In genomic region chr3:151914010-151914513, GRCm38 (mm10) we compare ENCODE assay signal across 8 mouse cellular contexts.
DNase-seq lines count a peak whose midpoint lies in the region; ATAC-seq lines count a peak whose summit lies in the region.

No protein-coding gene starts in this region.

- no peaks in the 10 kb centered on the region for H3K9me3 ChIP-seq in hindbrain, embryonic 16.5 days (ENCODE audit: control insufficient read depth, low read length)
- no peaks in the 10 kb centered on the region for H3K9me3 ChIP-seq in limb, embryonic 11.5 days (ENCODE audit: control insufficient read depth, low read length)
- no peaks in the 10 kb centered on the region for H3K9me3 ChIP-seq in midbrain, embryonic 14.5 days (ENCODE audit: control insufficient read depth, low read length)

- WGBS in hindbrain, embryonic 16.5 days = 50% methylated on average over 13 of the region's 13 CpGs
- 75% methylated on average over 13 of the region's 13 CpGs for WGBS in limb, embryonic 11.5 days
- WGBS in midbrain, embryonic 14.5 days = 59% methylated on average over 13 of the region's 13 CpGs

- no peaks in the 10 kb centered on the region for H3K4me1 ChIP-seq in hindbrain, embryonic 16.5 days (ENCODE audit: control insufficient read depth, insufficient read depth, low read depth, low read length)
- no peaks in the 10 kb centered on the region for H3K4me1 ChIP-seq in limb, embryonic 11.5 days (ENCODE audit: control insufficient read depth, insufficient read depth, low read length)
- H3K4me1 ChIP-seq in midbrain, embryonic 14.5 days (ENCODE audit: control insufficient read depth, insufficient read depth, low read length) = no peaks in the 10 kb centered on the region

- no peak overlapping the region for H3K4me3 ChIP-seq in hindbrain, embryonic 16.5 days (ENCODE audit: low read length)
- H3K4me3 ChIP-seq in limb, embryonic 11.5 days (ENCODE audit: low read depth, low read length) = no peak overlapping the region
- H3K4me3 ChIP-seq in midbrain, embryonic 14.5 days (replicated peaks; ENCODE audit: low read depth, low read length) = 0 out of 2 replicates have a peak overlapping the region, but pooled peaks have one; percentile 3

- H3K9ac ChIP-seq in hindbrain, embryonic 16.5 days (ENCODE audit: low read depth, low read length) = no peak overlapping the region
- H3K9ac ChIP-seq in limb, embryonic 11.5 days (ENCODE audit: low read length) = no peak overlapping the region
- no peak overlapping the region for H3K9ac ChIP-seq in midbrain, embryonic 14.5 days (replicated peaks; ENCODE audit: low read length)

- H3K4me2 ChIP-seq in hindbrain, embryonic 16.5 days (ENCODE audit: low read length) = peak overlapping the region; percentile 1
- no peak overlapping the region for H3K4me2 ChIP-seq in limb, embryonic 11.5 days (ENCODE audit: low read depth, severe bottlenecking)
- peak overlapping the region; percentile 25 for H3K4me2 ChIP-seq in midbrain, embryonic 14.5 days (ENCODE audit: low read length)

- DNase-seq in cerebellum, postnatal 10 days = peak; percentile 4 to 9
- DNase-seq in cerebellum, adult 18-20 months = no peak
- DNase-seq in frontal cortex, postnatal 36 days (ENCODE audit: low spot score in 2 of 2) = peak; percentile 45 to 54
- no peak for DNase-seq in limb, embryonic 11.5 days (ENCODE audit: low spot score)
- peak; percentile 50 for DNase-seq in midbrain, embryonic 14.5 days
- no peak for DNase-seq in adipocyte (ENCODE audit: low spot score)
- DNase-seq in cerebellum, adult 9-10 months = no peak

- H3K36me3 ChIP-seq in hindbrain, embryonic 16.5 days (ENCODE audit: control insufficient read depth, insufficient read depth, low read length) = no peaks in the 10 kb centered on the region
- H3K36me3 ChIP-seq in limb, embryonic 11.5 days (ENCODE audit: control insufficient read depth, insufficient read depth, low read length) = no peaks in the 10 kb centered on the region
- H3K36me3 ChIP-seq in midbrain, embryonic 14.5 days (ENCODE audit: control insufficient read depth, insufficient read depth, low read length) = no peaks in the 10 kb centered on the region

- H3K27me3 ChIP-seq in hindbrain, embryonic 16.5 days (replicated peaks; ENCODE audit: control insufficient read depth, insufficient read depth, low read length) = no peaks in the 10 kb centered on the region
- H3K27me3 ChIP-seq in limb, embryonic 11.5 days (ENCODE audit: control insufficient read depth, insufficient read depth, low read length) = no peaks in the 10 kb centered on the region
- no peaks in the 10 kb centered on the region for H3K27me3 ChIP-seq in midbrain, embryonic 14.5 days (ENCODE audit: control insufficient read depth, insufficient read depth, low read length)

- peak; percentile 93 for ATAC-seq in hindbrain, embryonic 16.5 days
- ATAC-seq in limb, embryonic 11.5 days (ENCODE audit: insufficient number of reproducible peaks, low FRiP score, low TSS enrichment, low read depth) = peak; percentile 57; the same call in 1 of the 2 replicates
- ATAC-seq in midbrain, embryonic 14.5 days (ENCODE audit: low FRiP score, low TSS enrichment) = peak; percentile 77

- no peak overlapping the region for H3K27ac ChIP-seq in hindbrain, embryonic 16.5 days (ENCODE audit: low read depth, low read length)
- no peak overlapping the region for H3K27ac ChIP-seq in limb, embryonic 11.5 days (replicated peaks; ENCODE audit: low read depth, low read length)
- no peak overlapping the region for H3K27ac ChIP-seq in midbrain, embryonic 14.5 days (replicated peaks; ENCODE audit: low read depth, low read length)

Comparison
In these comparisons a context has a peak if more than half of its experiments do, and no peak if none do; other contexts are left out.
1. DNase-seq: peak in cerebellum, postnatal 10 days (2 of 2), frontal cortex, postnatal 36 days (2 of 2) and midbrain, embryonic 14.5 days (single experiment); none in cerebellum, adult 18-20 months (0 of 2), limb, embryonic 11.5 days (single experiment), adipocyte (single experiment) and cerebellum, adult 9-10 months (single experiment).
2. Peak in every context shown above with its lines, with median percentiles within 50 percentile points of each other: ATAC-seq.